Mouse (Mus musculus): ENCODE results near the gene Acot6. TPM values are rescaled to one million over a fixed set of nuclear protein-coding genes. Genes with fewer than 3 reads are reported as not detected.

Acot6 gene
- total and polyA plus RNA-seq, 2 experiments from 2014 or later, result 1.2 to 1.8 TPM

DNA sequence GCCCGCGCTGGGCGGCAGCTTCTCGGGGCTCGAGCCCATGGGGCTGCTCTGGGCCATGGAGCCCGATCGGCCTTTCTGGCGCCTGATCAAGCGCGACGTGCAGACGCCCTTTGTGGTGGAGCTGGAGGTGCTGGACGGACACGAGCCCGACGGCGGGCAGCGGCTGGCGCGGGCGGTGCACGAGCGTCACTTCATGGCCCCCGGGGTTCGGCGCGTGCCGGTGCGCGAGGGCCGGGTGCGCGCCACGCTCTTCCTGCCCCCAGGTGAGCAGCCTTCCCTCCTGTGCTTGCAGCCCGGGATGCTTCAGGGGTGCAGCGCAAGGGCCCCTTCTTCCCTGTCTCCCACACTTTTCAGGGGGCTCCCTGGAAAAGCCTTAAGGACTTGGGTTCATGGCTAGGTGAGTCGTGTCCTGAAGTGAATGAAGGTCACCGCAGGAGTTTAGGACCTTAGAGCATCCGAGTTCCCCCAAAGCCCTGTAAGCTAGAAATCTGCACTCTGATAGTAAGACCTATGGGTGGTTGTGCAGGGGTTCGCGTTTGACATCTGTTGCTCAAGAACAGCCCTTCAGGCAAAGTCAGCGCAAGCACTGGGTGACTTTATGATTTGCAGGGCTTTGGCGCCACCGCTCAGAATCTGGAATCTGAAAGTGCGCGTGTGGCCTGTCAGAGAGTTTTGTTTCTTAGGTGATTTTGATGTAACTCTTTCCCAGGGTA lies 46.6 kb upstream of the Acot6 start:
- H3K4me1 ChIP-seq (ENCODE audit: control insufficient read depth, insufficient read depth), result 0 out of 2 replicates have a peak, but pooled peaks cover 4% of the 10 kb centered on the region
- 0 out of 2 replicates have a peak, but pooled peaks cover 15% of the 10 kb centered on the region for H3K27me3 ChIP-seq (ENCODE audit: control insufficient read depth, insufficient read depth, low read length)
- H3K4me2 ChIP-seq (ENCODE audit: low read depth, low read length), result peak overlapping the region; percentile 65
- ATAC-seq (ENCODE audit: insufficient read depth, low read depth), result no peak
- peak overlapping the region; percentile 32 for H3K9ac ChIP-seq (replicated peaks; ENCODE audit: low read depth, low read length)
- 2% methylated on average over 38 of the region's 46 CpGs for WGBS
- TF ChIP-seq CTCF (IDR thresholded peaks at IDR 0.05; ENCODE audit: low read depth) (peak; percentile 24; the same call in 1 of the 2 replicates), EP300 (IDR thresholded peaks at IDR 0.05; ENCODE audit: low read depth) (no peak)
- DNase-seq (ENCODE audit: low spot score), result peak; percentile 21
- H3K27ac ChIP-seq (ENCODE audit: low read depth), result no peak overlapping the region
- H3K4me3 ChIP-seq (ENCODE audit: low read depth, low read length), result peak overlapping the region; percentile 46
- H3K36me3 ChIP-seq (replicated peaks; ENCODE audit: control insufficient read depth, insufficient read depth, low read length), result no peaks in the 10 kb centered on the region
- 0 out of 2 replicates have a peak, but pooled peaks cover under 1% of the 10 kb centered on the region for H3K9me3 ChIP-seq (replicated peaks; ENCODE audit: control insufficient read depth, low read length)

DNA sequence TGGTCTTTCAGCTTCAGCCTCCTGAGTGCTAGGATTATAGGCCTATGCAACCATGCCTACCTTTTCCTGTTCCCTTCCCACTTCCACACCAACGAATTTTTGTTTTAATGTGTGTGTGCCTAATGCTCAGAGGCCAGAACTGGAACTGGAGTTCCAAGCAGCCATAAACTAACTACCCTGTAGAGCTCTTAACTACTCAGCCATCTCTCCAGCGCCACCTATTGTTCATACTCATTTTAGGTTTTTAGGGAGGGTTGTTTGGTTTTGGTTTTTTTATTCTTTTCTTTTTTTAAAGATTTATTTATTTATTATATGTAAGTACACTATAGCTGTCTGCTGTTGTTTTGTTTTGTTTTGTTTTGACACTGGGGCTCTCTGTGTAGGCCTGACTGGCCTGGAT lies 39.5 kb upstream of the Acot6 start:
- WGBS, result 17% methylated on average over 2 of the region's 2 CpGs
- no peak for ATAC-seq (ENCODE audit: insufficient read depth, low read depth)

DNA sequence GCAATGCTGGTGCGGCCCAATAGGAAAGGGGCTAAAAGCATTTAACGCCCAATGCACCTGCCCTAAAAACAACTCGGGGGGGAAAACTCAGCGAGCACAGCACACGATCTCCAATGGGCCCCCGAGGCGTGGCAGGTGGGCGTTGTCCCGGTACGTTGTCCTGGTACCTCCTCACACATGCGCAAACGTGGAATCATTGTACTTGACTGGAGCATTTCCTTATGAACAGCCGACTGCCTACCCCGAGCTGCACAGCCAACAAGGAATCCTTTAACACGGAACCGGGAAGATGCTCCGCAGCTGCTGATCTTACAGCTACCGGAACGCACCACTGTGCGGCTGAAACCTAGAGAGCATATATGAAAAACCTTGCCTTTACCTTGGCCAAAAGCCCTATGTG lies 38.1 kb upstream of the Acot6 start:
- no peaks in the 10 kb centered on the region for H3K36me3 ChIP-seq (replicated peaks; ENCODE audit: control insufficient read depth, insufficient read depth, low read length)
- WGBS, result 88% methylated on average over 20 of the region's 20 CpGs
- DNase-seq (ENCODE audit: low spot score), result no peak
- H3K4me2 ChIP-seq (ENCODE audit: low read depth, low read length), result no peak overlapping the region
- no peak overlapping the region for H3K9ac ChIP-seq (replicated peaks; ENCODE audit: low read depth, low read length)
- TF ChIP-seq CTCF (IDR thresholded peaks at IDR 0.05; ENCODE audit: low read depth), result no peak
- TF ChIP-seq EP300 (IDR thresholded peaks at IDR 0.05; ENCODE audit: low read depth), result no peak
- H3K27ac ChIP-seq (ENCODE audit: low read depth), result no peak overlapping the region
- no peaks in the 10 kb centered on the region for H3K27me3 ChIP-seq (ENCODE audit: control insufficient read depth, insufficient read depth, low read length)
- no peaks in the 10 kb centered on the region for H3K4me1 ChIP-seq (ENCODE audit: control insufficient read depth, insufficient read depth)
- no peak overlapping the region for H3K4me3 ChIP-seq (ENCODE audit: low read depth, low read length)
- ATAC-seq (ENCODE audit: insufficient read depth, low read depth), result no peak
- H3K9me3 ChIP-seq (replicated peaks; ENCODE audit: control insufficient read depth, low read length), result no peaks in the 10 kb centered on the region

More for the DNA sequence above, 39.5 kb upstream of the Acot6 start:
- H3K4me3 ChIP-seq (ENCODE audit: low read depth, low read length), result no peak overlapping the region
- H3K4me2 ChIP-seq (ENCODE audit: low read depth, low read length), result no peak overlapping the region
- no peaks in the 10 kb centered on the region for H3K9me3 ChIP-seq (replicated peaks; ENCODE audit: control insufficient read depth, low read length)
- TF ChIP-seq CTCF (IDR thresholded peaks at IDR 0.05; ENCODE audit: low read depth) (peak; percentile 47), EP300 (IDR thresholded peaks at IDR 0.05; ENCODE audit: low read depth) (no peak)
- peak; percentile 16 for DNase-seq (ENCODE audit: low spot score)
- no peaks in the 10 kb centered on the region for H3K4me1 ChIP-seq (ENCODE audit: control insufficient read depth, insufficient read depth)
- no peak overlapping the region for H3K9ac ChIP-seq (replicated peaks; ENCODE audit: low read depth, low read length)
- no peaks in the 10 kb centered on the region for H3K36me3 ChIP-seq (replicated peaks; ENCODE audit: control insufficient read depth, insufficient read depth, low read length)
- no peak overlapping the region for H3K27ac ChIP-seq (ENCODE audit: low read depth)
- H3K27me3 ChIP-seq (ENCODE audit: control insufficient read depth, insufficient read depth, low read length), result no peaks in the 10 kb centered on the region

DNA sequence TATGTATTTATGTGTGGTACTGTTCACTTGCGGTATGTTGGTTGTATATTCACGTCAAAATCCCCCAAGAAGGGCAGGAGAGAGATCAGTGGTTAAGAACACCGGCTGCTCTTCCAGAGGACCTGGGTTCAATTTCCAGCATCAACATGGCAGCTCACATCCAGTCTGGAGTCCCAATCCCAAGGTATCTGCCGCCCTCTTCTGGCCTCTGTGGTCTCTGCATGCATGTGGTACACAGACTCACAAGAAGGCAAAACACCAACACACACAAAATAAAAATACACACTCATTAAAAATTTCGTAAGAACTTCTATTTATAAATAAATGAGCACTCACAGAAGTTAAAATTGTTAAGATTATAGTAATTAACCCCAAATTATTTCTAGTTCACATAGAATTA lies 37.2 kb upstream of the Acot6 start:
- no peaks in the 10 kb centered on the region for H3K4me1 ChIP-seq (ENCODE audit: control insufficient read depth, insufficient read depth)
- no peaks in the 10 kb centered on the region for H3K9me3 ChIP-seq (replicated peaks; ENCODE audit: control insufficient read depth, low read length)
- H3K4me2 ChIP-seq (ENCODE audit: low read depth, low read length), result no peak overlapping the region
- no peak overlapping the region for H3K27ac ChIP-seq (ENCODE audit: low read depth)
- no peak overlapping the region for H3K9ac ChIP-seq (replicated peaks; ENCODE audit: low read depth, low read length)
- TF ChIP-seq CTCF (IDR thresholded peaks at IDR 0.05; ENCODE audit: low read depth) (peak; percentile 10; the same call in 1 of the 2 replicates), EP300 (IDR thresholded peaks at IDR 0.05; ENCODE audit: low read depth) (no peak)
- DNase-seq (ENCODE audit: low spot score) (no peak), ATAC-seq (ENCODE audit: insufficient read depth, low read depth) (no peak)
- no peak overlapping the region for H3K4me3 ChIP-seq (ENCODE audit: low read depth, low read length)
- WGBS, result 61% methylated on average over 5 of the region's 5 CpGs
- H3K36me3 ChIP-seq (replicated peaks; ENCODE audit: control insufficient read depth, insufficient read depth, low read length), result no peaks in the 10 kb centered on the region
- H3K27me3 ChIP-seq (ENCODE audit: control insufficient read depth, insufficient read depth, low read length), result peaks cover 5% of the 10 kb centered on the region; the same call in 1 of the 2 replicates

DNA sequence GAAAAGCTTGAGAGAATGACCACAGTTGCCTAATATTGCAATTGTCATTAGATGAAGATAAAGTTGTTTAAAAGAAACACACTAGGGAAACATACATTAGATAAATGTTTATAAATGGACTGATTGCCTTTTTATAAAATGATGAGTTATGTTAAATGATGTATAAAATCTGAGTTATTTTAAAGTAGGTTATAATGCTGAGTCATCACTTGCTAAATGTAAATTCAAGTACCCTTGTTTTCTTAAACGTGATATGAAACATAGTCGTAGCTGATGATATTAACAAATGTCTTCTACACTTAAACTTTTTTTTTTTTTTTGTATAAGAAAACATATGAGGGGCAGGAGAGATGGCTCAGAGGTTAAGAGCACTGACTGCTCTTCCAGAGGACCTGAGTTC lies 36.6 kb upstream of the Acot6 start:
- 73% methylated on average over 2 of the region's 2 CpGs for WGBS
- Histone ChIP-seq H3K4me1 (ENCODE audit: control insufficient read depth, insufficient read depth) (no peaks in the 10 kb centered on the region), H3K4me2 (ENCODE audit: low read depth, low read length) (no peak overlapping the region), H3K36me3 (replicated peaks; ENCODE audit: control insufficient read depth, insufficient read depth, low read length) (no peaks in the 10 kb centered on the region), H3K9me3 (replicated peaks; ENCODE audit: control insufficient read depth, low read length) (no peaks in the 10 kb centered on the region), H3K27ac (ENCODE audit: low read depth) (no peak overlapping the region), H3K9ac (replicated peaks; ENCODE audit: low read depth, low read length) (no peak overlapping the region), H3K4me3 (ENCODE audit: low read depth, low read length) (no peak overlapping the region), H3K27me3 (ENCODE audit: control insufficient read depth, insufficient read depth, low read length) (peaks cover 11% of the 10 kb centered on the region)
- DNase-seq (ENCODE audit: low spot score), result no peak
- ATAC-seq (ENCODE audit: insufficient read depth, low read depth), result no peak
- TF ChIP-seq CTCF (IDR thresholded peaks at IDR 0.05; ENCODE audit: low read depth) (no peak), EP300 (IDR thresholded peaks at IDR 0.05; ENCODE audit: low read depth) (no peak)
